In the genomic region with DNA sequence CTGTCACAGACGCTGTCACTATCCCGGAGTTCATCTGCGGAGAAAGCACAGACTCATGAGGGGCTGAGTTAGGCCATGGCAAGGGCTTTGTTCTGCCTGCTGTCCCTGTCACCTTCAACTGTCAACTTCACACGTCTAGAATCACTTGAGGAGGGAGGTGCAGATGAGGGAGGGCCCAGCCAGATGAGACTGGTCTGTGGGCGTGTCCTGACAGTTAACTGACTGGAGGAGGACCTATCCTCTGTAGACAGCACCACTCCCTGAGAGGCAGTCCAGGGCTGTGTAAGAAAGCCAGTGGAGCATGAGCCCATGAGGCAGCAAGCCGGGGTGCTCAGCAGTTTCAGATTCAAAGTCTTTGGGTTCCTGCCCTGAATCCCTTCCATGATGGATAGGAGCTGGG, we compare ENCODE assay signal across 9 mouse cellular contexts.
DNase-seq lines count a peak whose midpoint lies in the region; ATAC-seq lines count a peak whose summit lies in the region.
"Had no signal": no experiment of that assay in that cellular context is flagged by ENCODE, and none has a peak within 500 bp of the region (broad histone marks: within the 10 kb centered on the region; RNA-seq: fewer than 3 reads in every experiment).

No protein-coding gene starts in this region.

- DNase-seq in embryo, embryonic 10 days (ENCODE audit: low spot score), result peak; percentile 30
- DNase-seq in embryo, embryonic 11 days, result no peak
- no peak for DNase-seq in lung, postnatal 36 days
- DNase-seq in natural killer cell, adult 2 months (ENCODE audit: low spot score in 2 of 2), result peak; percentile 66 to 81
- no peak for DNase-seq in B cell, adult 2 months
- no peak for DNase-seq in cerebellum, postnatal 10 days

- H3K9me3 ChIP-seq in lung, embryonic 15.5 days, result no peaks in the 10 kb centered on the region
- H3K9me3 ChIP-seq in heart, embryonic 16.5 days (replicated peaks; ENCODE audit: control insufficient read depth, low read length), result no peaks in the 10 kb centered on the region

- H3K36me3 ChIP-seq in lung, embryonic 15.5 days, result peaks cover 58% of the 10 kb centered on the region
- peaks cover 41% of the 10 kb centered on the region for H3K36me3 ChIP-seq in heart, embryonic 16.5 days (ENCODE audit: control insufficient read depth, insufficient read depth)

- peak; percentile 59 for ATAC-seq in lung, embryonic 15.5 days (ENCODE audit: borderline replicate concordance, extremely low read depth, low FRiP score, low TSS enrichment)
- peak; percentile 94 for ATAC-seq in heart, embryonic 16.5 days (replicated peaks; ENCODE audit: extremely low read depth, insufficient read depth, low FRiP score)

- no peaks in the 10 kb centered on the region for H3K27me3 ChIP-seq in lung, embryonic 15.5 days
- H3K27me3 ChIP-seq in heart, embryonic 16.5 days (ENCODE audit: control insufficient read depth, insufficient read depth, low read length), result no peaks in the 10 kb centered on the region

- 59% methylated on average over 6 of the region's 6 CpGs for WGBS in lung, embryonic 15.5 days
- 33% methylated on average over 6 of the region's 6 CpGs for WGBS in heart, embryonic 16.5 days

- no peak overlapping the region for H3K4me2 ChIP-seq in lung, embryonic 15.5 days
- H3K4me2 ChIP-seq in heart, embryonic 16.5 days (ENCODE audit: low read depth, low read length), result peak overlapping the region; percentile 46

- H3K27ac ChIP-seq in lung, embryonic 15.5 days, result no peak overlapping the region
- H3K27ac ChIP-seq in heart, embryonic 16.5 days (ENCODE audit: low read length), result peak overlapping the region; percentile 81
- H3K27ac ChIP-seq: macrophage had no signal

- H3K4me3 ChIP-seq in lung, embryonic 15.5 days, result no peak overlapping the region
- no peak overlapping the region for H3K4me3 ChIP-seq in heart, embryonic 16.5 days (ENCODE audit: low read length)

- no peak overlapping the region for H3K9ac ChIP-seq in lung, embryonic 15.5 days
- H3K9ac ChIP-seq in heart, embryonic 16.5 days (ENCODE audit: low read length), result peak overlapping the region; percentile 56; the same call in 1 of the 2 replicates

- H3K4me1 ChIP-seq in lung, embryonic 15.5 days, result peaks cover 9% of the 10 kb centered on the region
- peaks cover 18% of the 10 kb centered on the region for H3K4me1 ChIP-seq in heart, embryonic 16.5 days (ENCODE audit: control insufficient read depth, insufficient read depth, low read length)

Comparison
In these comparisons a context has a peak if more than half of its experiments do, and no peak if none do; other contexts are left out.
1. DNase-seq: peak in embryo, embryonic 10 days (single experiment) and natural killer cell, adult 2 months (2 of 2); none in embryo, embryonic 11 days (single experiment), lung, postnatal 36 days (single experiment), B cell, adult 2 months (0 of 2) and cerebellum, postnatal 10 days (0 of 2).